In the genomic region with DNA sequence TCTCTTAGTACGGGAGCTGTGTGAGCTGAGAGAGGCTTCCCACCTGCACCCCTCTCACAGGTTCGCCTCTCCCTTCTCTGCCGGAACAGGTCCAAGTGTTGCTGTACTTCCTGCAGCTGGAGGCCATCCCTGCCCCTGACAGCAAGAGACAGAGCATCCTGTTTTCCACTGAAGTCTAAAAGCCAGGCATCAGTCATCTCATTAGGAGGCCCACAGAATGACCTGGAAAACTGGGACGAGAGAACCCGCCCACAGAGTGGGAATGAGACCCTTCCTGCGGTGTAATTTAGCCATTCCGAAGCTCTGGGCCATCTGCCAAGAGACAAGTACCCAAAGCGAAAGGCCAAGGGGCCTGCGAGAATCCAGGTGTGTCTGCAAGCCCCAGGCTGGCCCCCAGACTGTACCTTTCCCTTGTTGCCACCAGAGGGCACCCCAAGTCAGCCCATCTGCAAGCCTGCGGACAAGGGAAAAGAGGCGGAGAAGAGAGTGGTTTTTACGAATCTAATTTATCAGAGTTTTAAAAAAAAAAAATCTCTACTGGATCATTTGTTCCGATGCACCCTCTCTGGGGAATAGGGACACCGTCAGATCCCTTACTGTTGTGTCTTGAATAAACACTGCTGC, we compare ENCODE assay signal across 8 mouse cellular contexts. TPM values are rescaled to one million over a fixed set of nuclear protein-coding genes. Genes with fewer than 3 reads are reported as not detected.
A peak's percentile ranks its signal among the peaks of the same experiment; 100 is the strongest.
DNase-seq lines count a peak whose midpoint lies in the region; ATAC-seq and TF ChIP-seq lines count a peak whose summit lies in the region.

No protein-coding gene starts in this region.

- TF ChIP-seq EP300 in heart, postnatal 0 days (IDR thresholded peaks at IDR 0.05; ENCODE audit: low read depth): no peak

- 32% methylated on average over 14 of the region's 14 CpGs for WGBS in heart, postnatal 0 days
- WGBS in olfactory bulb, adult 2 months: 23% methylated on average over 14 of the region's 14 CpGs

- no peak for TF ChIP-seq POLR2A in olfactory bulb, adult 2 months (IDR thresholded peaks at IDR 0.05; ENCODE audit: insufficient read depth, low read depth, low read length)

- H3K9me3 ChIP-seq in heart, postnatal 0 days (replicated peaks; ENCODE audit: control insufficient read depth, low read length): no peaks in the 10 kb centered on the region

- no peak overlapping the region for H3K9ac ChIP-seq in heart, postnatal 0 days (replicated peaks; ENCODE audit: low read depth, low read length)

- H3K27me3 ChIP-seq in heart, postnatal 0 days (ENCODE audit: control insufficient read depth, insufficient read depth, low read length): no peaks in the 10 kb centered on the region

- no peak overlapping the region for H3K27ac ChIP-seq in heart, postnatal 0 days (ENCODE audit: low read depth)
- no peak overlapping the region for H3K27ac ChIP-seq in olfactory bulb, adult 2 months (ENCODE audit: insufficient read depth, low read depth, low read length)

- DNase-seq in CD4-positive helper T cell, adult 2 months (ENCODE audit: low read depth, low spot score): peak; percentile 70
- DNase-seq in adrenal gland, postnatal 10 days: peak; percentile 84
- DNase-seq in embryo, embryonic 9.5 days (ENCODE audit: extremely low spot score): peak; percentile 62
- DNase-seq in heart, postnatal 0 days (ENCODE audit: low spot score): peak; percentile 61
- DNase-seq in kidney, postnatal 36 days: peak; percentile 70 to 82
- peak; percentile 75 to 79 for DNase-seq in lung, adult 18-20 months
- peak; percentile 86 for DNase-seq in testis, postnatal 10 days (ENCODE audit: low spot score)

- TF ChIP-seq CTCF in heart, postnatal 0 days (IDR thresholded peaks at IDR 0.05; ENCODE audit: low read depth): peak; percentile 91
- peak; percentile 90 for TF ChIP-seq CTCF in olfactory bulb, adult 2 months (IDR thresholded peaks at IDR 0.05; ENCODE audit: insufficient read depth, low read depth, low read length)

- H3K4me1 ChIP-seq in heart, postnatal 0 days (ENCODE audit: control insufficient read depth, insufficient read depth): peaks cover 1% of the 10 kb centered on the region; the same call in 1 of the 2 replicates
- no peaks in the 10 kb centered on the region; the same call in 1 of the 2 replicates for H3K4me1 ChIP-seq in olfactory bulb, adult 2 months (ENCODE audit: control insufficient read depth, insufficient read depth, low read length)

- H3K36me3 ChIP-seq in heart, postnatal 0 days (replicated peaks; ENCODE audit: control insufficient read depth, insufficient read depth, low read length): peaks cover 48% of the 10 kb centered on the region

- no peak overlapping the region for H3K4me3 ChIP-seq in heart, postnatal 0 days (ENCODE audit: low read depth, low read length)
- no peak overlapping the region for H3K4me3 ChIP-seq in olfactory bulb, adult 2 months (ENCODE audit: insufficient read depth, low read depth, low read length)

- no peak for ATAC-seq in heart, postnatal 0 days (ENCODE audit: insufficient read depth, low read depth)

- H3K4me2 ChIP-seq in heart, postnatal 0 days (ENCODE audit: low read depth, low read length): no peak overlapping the region

RNA-seq across cellular contexts. Expression of a gene that starts 29.6 kb away (rescaled TPM):
- total RNA-seq in adrenal gland, postnatal 10 days (2021): 10 to 100 TPM; 43.4 to 49.3 TPM
- total RNA-seq in heart, postnatal 0 days (2014; rRNA removed; ENCODE audit: low replicate concordance): 23.4 and 28.5 TPM in 2 replicates
- polyA plus RNA-seq in heart, postnatal 0 days (2015; fragmentation: Nextera tagmentation; extraction: Ambion mirVana): 11.4 and 13.3 TPM in 2 replicates
- not detected in 2 replicates for polyA plus RNA-seq in olfactory bulb, adult 2 months (2012; ENCODE audit: insufficient read depth, insufficient read length, low replicate concordance, missing spikeins)
